Mouse (Mus musculus) heart, adult 2 months (tissue): ENCODE measurements at regions not wholly inside any gene's neighbourhood (a gene's known extent, or its start where the extent isn't known, plus 50 kb on each side); places are given as distances from the start of the nearest gene placed in this dataset.

Source experiments
- DNase-seq, 2 experiments: peaks; one replicate each; pipeline ENCODE4 v3.0.0; 2021
- H3K27ac ChIP-seq: fragments of 200-600 bp; 2 replicates; pipeline ENCODE4 v1.8.1; 2022
- H3K27me3 ChIP-seq: fragments of 200-500 bp; 2 replicates; pipeline ENCODE4 v1.6.1; 2012; ENCODE audit warnings: mild to moderate bottlenecking, low read length, inconsistent platforms, mixed read lengths; ENCODE audit not compliant: control insufficient read depth, insufficient read depth
- H3K36me3 ChIP-seq: fragments of 200-500 bp; 2 replicates; pipeline ENCODE4 v1.6.1; 2012; ENCODE audit warnings: low read length, inconsistent platforms; ENCODE audit not compliant: control insufficient read depth, insufficient read depth
- H3K4me1 ChIP-seq: fragments of 200-500 bp; 2 replicates; pipeline ENCODE4 v1.6.1; 2011; ENCODE audit warnings: low read length; ENCODE audit not compliant: control insufficient read depth, insufficient read depth
- H3K4me3 ChIP-seq: fragments of 200-600 bp; 2 replicates; pipeline ENCODE4 v1.8.1; 2022
- H3K79me2 ChIP-seq: fragments of 200-500 bp; replicated peaks from 2 replicates; pipeline ENCODE4 v1.6.1; 2012; ENCODE audit warnings: mild to moderate bottlenecking, inconsistent platforms, low read length, moderate library complexity, mixed read lengths; ENCODE audit not compliant: control insufficient read depth, insufficient read depth
- H3K9ac ChIP-seq: fragments of 200-500 bp; 2 replicates; pipeline ENCODE4 v1.6.1; 2012; ENCODE audit warnings: low read depth, mild to moderate bottlenecking, control low read depth, inconsistent platforms, low read length, mixed read lengths
- CTCF ChIP-seq: fragments of 200-600 bp; IDR thresholded peaks from 2 replicates; pipeline ENCODE4 v1.8.1; 2022; ENCODE audit warnings: antibody characterized with exemption, mild to moderate bottlenecking, moderate library complexity
- EP300 ChIP-seq: fragments of 200-500 bp; IDR thresholded peaks from 2 replicates; pipeline ENCODE4 v1.6.1; 2011; ENCODE audit warnings: low read depth, low read length, control low read depth; ENCODE audit not compliant: insufficient read depth
- POLR2A ChIP-seq: fragments of 200-500 bp; IDR thresholded peaks from 2 replicates; pipeline ENCODE4 v1.6.1; 2011; ENCODE audit warnings: mild to moderate bottlenecking, low read depth, low read length, control low read depth; ENCODE audit not compliant: insufficient read depth
- WGBS: fragments of 180-500 bp; shearing (Covaris S2); methylation state at CpG from one replicate; pipeline ENCODE4 v1.1.7; 2018; 5-methylcytosine and 5-hydroxymethylcytosine counted together
- intact Hi-C: fragments of 180-260 bp; cut with DNase I; formaldehyde crosslinking; loops from one replicate; pipeline ENCODE4 v1.15.1; 2025

DNA sequence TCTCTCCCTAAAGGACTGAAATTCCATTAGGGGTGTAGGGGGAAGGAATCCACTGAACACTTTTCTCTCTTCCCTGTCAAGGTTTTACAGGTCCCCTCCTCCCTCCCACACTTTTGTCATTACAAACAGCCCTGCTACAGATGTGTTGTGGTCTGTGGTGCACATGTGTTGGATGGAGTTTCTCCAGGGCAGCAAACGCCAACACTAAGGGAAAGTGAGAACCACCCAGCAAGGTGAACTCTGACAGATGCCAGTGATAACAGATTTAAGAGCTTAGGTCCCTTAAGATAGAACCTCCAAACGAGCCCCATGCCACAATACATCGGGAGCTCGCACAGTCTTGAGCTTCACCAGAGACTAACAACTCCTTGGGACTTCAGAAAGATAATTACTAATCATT lies 122.1 kb downstream of the Nedd1 start:
- TF ChIP-seq EP300 (no peak), POLR2A (no peak), CTCF (no peak)
- Histone ChIP-seq H3K27ac (no peak overlapping the region), H3K27me3 (no peaks in the 10 kb centered on the region), H3K4me3 (no peak overlapping the region), H3K4me1 (no peaks in the 10 kb centered on the region), H3K36me3 (no peaks in the 10 kb centered on the region), H3K9ac (no peak overlapping the region), H3K79me2 (no peaks in the 10 kb centered on the region)
- intact Hi-C loops, result no loop called here
- WGBS, result 61% methylated on average over 4 of the region's 4 CpGs
- no peak for DNase-seq

DNA sequence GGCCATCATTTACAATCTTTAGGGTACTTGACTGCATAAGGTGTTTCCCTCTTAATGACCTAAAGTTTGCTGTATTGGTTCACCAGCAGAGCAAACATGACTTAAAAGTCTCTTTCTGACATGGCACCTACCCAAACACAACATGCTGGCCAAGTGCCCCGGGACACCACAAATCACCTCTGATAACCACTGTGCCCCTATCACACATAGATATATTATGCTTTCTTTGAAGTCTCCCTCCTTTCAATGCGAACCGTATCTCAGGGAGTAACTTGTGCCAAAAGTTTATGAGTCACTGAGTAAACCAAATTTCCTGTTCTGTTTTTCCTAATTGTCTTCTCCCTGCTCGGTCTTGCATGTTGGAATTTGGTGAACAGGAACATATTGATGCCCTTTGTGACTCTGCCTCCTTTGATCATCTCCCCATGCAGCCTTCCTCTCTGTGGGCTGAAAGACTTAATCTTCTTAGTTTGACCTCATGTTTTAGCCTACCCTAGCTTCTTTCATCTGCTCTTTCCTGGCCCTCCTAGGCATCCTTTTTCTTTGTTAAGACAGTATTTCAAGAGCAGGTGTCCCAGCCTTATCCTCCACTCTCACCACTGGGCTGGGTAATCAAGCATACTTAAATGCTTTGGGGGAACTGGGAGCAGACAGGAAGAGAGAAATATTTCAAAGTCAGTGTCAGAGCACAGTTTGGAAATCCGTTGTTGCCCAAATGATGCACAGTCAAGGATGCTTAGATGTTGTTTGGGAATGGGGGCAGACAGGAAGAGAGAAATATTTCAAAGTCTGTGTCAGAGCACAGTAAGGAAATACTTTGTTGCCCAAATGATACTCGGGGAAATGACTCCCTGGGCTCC lies 126.5 kb downstream of the Nedd1 start:
- Histone ChIP-seq H3K36me3 (no peaks in the 10 kb centered on the region), H3K79me2 (no peaks in the 10 kb centered on the region), H3K27me3 (no peaks in the 10 kb centered on the region), H3K27ac (no peak overlapping the region), H3K9ac (no peak overlapping the region), H3K4me1 (no peaks in the 10 kb centered on the region), H3K4me3 (no peak overlapping the region)
- TF ChIP-seq CTCF, result no peak
- no peak for TF ChIP-seq POLR2A
- TF ChIP-seq EP300, result no peak
- 23% methylated on average over 6 of the region's 6 CpGs for WGBS
- DNase-seq, result no peak
- intact Hi-C loops, result no loop called here

DNA sequence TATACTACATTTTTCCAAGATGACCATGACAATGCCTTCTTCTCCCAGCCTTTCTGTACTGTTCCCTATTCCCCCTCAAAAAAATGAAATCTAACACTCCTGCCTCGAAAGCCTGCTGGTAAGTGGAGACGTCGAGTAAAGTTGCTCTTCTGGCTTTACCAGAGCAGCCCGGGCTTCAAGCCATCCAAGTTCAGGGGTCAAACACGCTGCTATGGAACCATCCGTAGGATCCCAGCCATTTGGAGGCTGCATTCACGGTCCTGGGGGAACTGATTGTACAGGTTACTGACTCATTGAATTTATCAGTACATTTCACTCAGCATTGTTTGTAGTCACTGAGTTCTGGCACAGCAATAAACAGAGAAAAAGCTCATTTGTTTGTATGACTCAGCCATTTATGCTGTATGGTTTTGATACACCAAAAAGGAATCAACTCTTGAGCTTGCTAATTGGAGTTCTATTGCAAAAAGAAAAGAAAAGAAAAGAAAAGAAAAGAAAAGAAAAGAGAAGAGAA lies 128.2 kb downstream of the Nedd1 start:
- no peak for TF ChIP-seq POLR2A
- TF ChIP-seq CTCF, result no peak
- TF ChIP-seq EP300, result no peak
- Histone ChIP-seq H3K4me3 (no peak overlapping the region), H3K79me2 (no peaks in the 10 kb centered on the region), H3K27ac (no peak overlapping the region), H3K4me1 (no peaks in the 10 kb centered on the region), H3K27me3 (no peaks in the 10 kb centered on the region), H3K36me3 (no peaks in the 10 kb centered on the region), H3K9ac (no peak overlapping the region)
- DNase-seq, result no peak
- 48% methylated on average over 7 of the region's 7 CpGs for WGBS
- intact Hi-C loops, result no loop called here

DNA sequence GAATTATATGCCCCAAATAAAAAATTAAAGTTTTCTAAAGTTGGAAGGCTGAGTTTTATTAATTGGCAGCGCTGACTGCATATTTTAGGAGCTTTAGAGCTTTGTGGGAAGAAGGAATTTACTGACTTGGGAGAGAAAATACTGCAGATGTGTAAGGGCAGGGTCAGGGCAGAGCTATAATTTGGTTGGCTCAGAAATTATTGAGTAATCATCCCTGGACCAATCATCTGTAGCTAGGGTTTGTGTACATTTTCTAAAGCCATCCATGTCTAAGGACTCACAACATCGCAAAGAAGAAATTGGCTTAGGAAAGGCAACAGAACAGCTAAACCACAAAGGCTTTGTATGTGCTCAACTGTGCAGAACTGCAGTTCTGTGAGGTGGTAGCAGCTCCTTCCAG lies 143.3 kb downstream of the Nedd1 start:
- no peak for DNase-seq
- Histone ChIP-seq H3K27me3 (no peaks in the 10 kb centered on the region), H3K9ac (no peak overlapping the region), H3K36me3 (no peaks in the 10 kb centered on the region), H3K79me2 (no peaks in the 10 kb centered on the region), H3K4me1 (no peaks in the 10 kb centered on the region; the same call in 1 of the 2 replicates), H3K27ac (no peak overlapping the region), H3K4me3 (no peak overlapping the region)
- WGBS, result 83% methylated on average over 2 of the region's 2 CpGs
- no peak for TF ChIP-seq POLR2A
- no peak for TF ChIP-seq CTCF
- intact Hi-C loops, result no loop called here

DNA sequence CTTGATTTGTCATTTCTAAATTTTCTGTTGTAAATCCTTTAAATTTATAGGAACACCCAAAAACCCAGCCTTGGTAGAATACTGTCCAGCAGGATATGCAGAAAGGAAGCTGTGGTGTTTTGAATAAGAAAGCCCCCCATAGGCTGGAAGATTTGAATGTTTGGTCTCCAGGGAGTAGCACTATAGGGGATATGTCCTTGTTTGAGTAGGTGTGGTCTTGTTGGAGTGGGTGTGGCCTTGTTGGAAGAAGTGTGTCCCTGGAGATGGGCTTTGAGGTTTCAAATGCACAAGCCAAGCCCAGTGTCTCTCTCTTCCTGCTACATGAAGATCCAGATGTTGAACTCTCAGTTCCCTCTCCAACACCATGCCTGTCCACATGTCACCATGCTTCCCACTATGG lies 151.7 kb downstream of the Nedd1 start:
- TF ChIP-seq POLR2A (no peak), EP300 (no peak), CTCF (no peak)
- H3K27ac ChIP-seq, result no peak overlapping the region
- H3K4me3 ChIP-seq, result no peak overlapping the region
- DNase-seq, result no peak
- intact Hi-C loops, result no loop called here
- H3K9ac ChIP-seq, result no peak overlapping the region
- H3K79me2 ChIP-seq, result no peaks in the 10 kb centered on the region
- no peaks in the 10 kb centered on the region for H3K4me1 ChIP-seq
- no peaks in the 10 kb centered on the region for H3K36me3 ChIP-seq
- no peaks in the 10 kb centered on the region for H3K27me3 ChIP-seq

DNA sequence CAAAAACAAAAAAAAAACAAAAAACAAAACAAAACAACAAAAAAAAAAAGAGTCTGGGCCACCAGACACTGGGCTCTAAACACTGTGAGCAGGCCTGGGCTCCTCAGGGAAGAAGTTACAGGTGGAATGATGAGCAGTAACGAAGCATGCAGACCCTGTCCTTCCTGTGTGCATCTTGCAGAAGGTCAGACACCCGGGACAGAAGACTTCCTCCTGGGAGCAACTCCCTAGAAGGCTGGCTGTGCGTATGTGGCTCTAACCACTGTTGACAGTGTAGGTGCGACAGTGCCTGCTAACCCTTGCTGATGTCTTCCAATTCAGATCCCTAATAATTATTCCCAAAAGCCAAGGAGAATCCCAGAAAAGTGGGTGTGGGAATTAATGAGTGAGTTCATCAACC lies 164.8 kb downstream of the Nedd1 start:
- H3K27me3 ChIP-seq, result no peaks in the 10 kb centered on the region
- no peaks in the 10 kb centered on the region for H3K79me2 ChIP-seq
- no peak overlapping the region for H3K27ac ChIP-seq
- 63% methylated on average over 4 of the region's 4 CpGs for WGBS
- intact Hi-C loops, result no loop called here
- no peaks in the 10 kb centered on the region for H3K36me3 ChIP-seq
- H3K9ac ChIP-seq, result no peak overlapping the region
- H3K4me1 ChIP-seq, result no peaks in the 10 kb centered on the region
- TF ChIP-seq CTCF, result no peak
- DNase-seq, result no peak
- no peak overlapping the region for H3K4me3 ChIP-seq
